Mouse (Mus musculus) testis, adult 2 months (tissue): Measurements from ENCODE around the gene Cplx3. TPM values are rescaled to one million over a fixed set of nuclear protein-coding genes. Genes with fewer than 3 reads are reported as not detected.

ENCODE experiments used
- H3K27ac ChIP-seq: fragments of 200-500 bp; 2 replicates; pipeline ENCODE4 v1.5.1; 2012; ENCODE audit warnings: low read depth, low read length; ENCODE audit not compliant: control insufficient read depth, insufficient read depth
- H3K27me3 ChIP-seq: fragments of 200-500 bp; 2 replicates; pipeline ENCODE4 v1.6.1; 2012; ENCODE audit warnings: mild to moderate bottlenecking, low read length, moderate library complexity; ENCODE audit not compliant: control insufficient read depth, insufficient read depth
- H3K36me3 ChIP-seq: fragments of 200-500 bp; 2 replicates; pipeline ENCODE4 v1.6.1; 2012; ENCODE audit warnings: mild to moderate bottlenecking, low read length; ENCODE audit not compliant: control insufficient read depth, insufficient read depth
- H3K4me1 ChIP-seq: fragments of 200-500 bp; 2 replicates; pipeline ENCODE4 v1.6.1; 2012; ENCODE audit warnings: low read length; ENCODE audit not compliant: control insufficient read depth, insufficient read depth
- H3K4me3 ChIP-seq: fragments of 200-500 bp; 2 replicates; pipeline ENCODE4 v1.5.1; 2012; ENCODE audit warnings: low read depth, mild to moderate bottlenecking, low read length, moderate library complexity, mixed read lengths; ENCODE audit not compliant: control insufficient read depth
- CTCF ChIP-seq: fragments of 200-500 bp; IDR thresholded peaks from 2 replicates; pipeline ENCODE4 v1.5.1; 2012; ENCODE audit warnings: low read depth, mild to moderate bottlenecking, inconsistent platforms, low read length, moderate library complexity; ENCODE audit not compliant: control insufficient read depth, insufficient read depth, insufficient replicate concordance
- POLR2A ChIP-seq: fragments of 200-500 bp; IDR thresholded peaks from 2 replicates; pipeline ENCODE4 v1.6.1; 2012; ENCODE audit warnings: low read depth, mild to moderate bottlenecking, inconsistent platforms, low read length, moderate library complexity; ENCODE audit not compliant: control insufficient read depth
- polyA plus RNA-seq: library from polyadenylated mRNA; depleted of rRNA; stranded (reverse); fragments of >200 nt; gene quantifications from 2 replicates; pipeline ENCODE4 v1.2.3, GENCODE M21; 2012

Gene Cplx3
- polyA plus RNA-seq, 1 experiment: 0.16 TPM

- Histone ChIP-seq H3K4me1 (peaks cover 8% of the 10 kb centered on the region), H3K27me3 (no peaks in the 10 kb centered on the region), H3K36me3 (no peaks in the 10 kb centered on the region), H3K27ac (no peak overlapping the region), H3K4me3 (no peak overlapping the region)
- TF ChIP-seq POLR2A: no peak
- no peak for TF ChIP-seq CTCF
Measured at GRCm38 (mm10) chr9:57600620-57601352, 5.3 kb downstream of the Cplx3 start.

- no peaks in the 10 kb centered on the region for H3K36me3 ChIP-seq
- H3K27ac ChIP-seq: no peak overlapping the region
- H3K4me1 ChIP-seq: peaks cover 8% of the 10 kb centered on the region
- no peak overlapping the region for H3K4me3 ChIP-seq
- no peak for TF ChIP-seq CTCF
- TF ChIP-seq POLR2A: no peak
- H3K27me3 ChIP-seq: no peaks in the 10 kb centered on the region
Measured at GRCm38 (mm10) chr9:57598851-57599563, 7.1 kb downstream of the Cplx3 start.

- Histone ChIP-seq H3K27me3 (no peaks in the 10 kb centered on the region), H3K4me3 (no peak overlapping the region), H3K36me3 (no peaks in the 10 kb centered on the region), H3K4me1 (peaks cover 8% of the 10 kb centered on the region), H3K27ac (no peak overlapping the region)
- TF ChIP-seq CTCF (no peak), POLR2A (no peak)
Measured at GRCm38 (mm10) chr9:57597929-57598382, 8.1 kb downstream of the Cplx3 start.

- Histone ChIP-seq H3K4me3 (no peak overlapping the region), H3K27ac (no peak overlapping the region), H3K4me1 (peaks cover 6% of the 10 kb centered on the region), H3K27me3 (no peaks in the 10 kb centered on the region), H3K36me3 (no peaks in the 10 kb centered on the region)
- no peak for TF ChIP-seq POLR2A
- no peak for TF ChIP-seq CTCF
Measured at GRCm38 (mm10) chr9:57597265-57597664, 8.8 kb downstream of the Cplx3 start.

DNA sequence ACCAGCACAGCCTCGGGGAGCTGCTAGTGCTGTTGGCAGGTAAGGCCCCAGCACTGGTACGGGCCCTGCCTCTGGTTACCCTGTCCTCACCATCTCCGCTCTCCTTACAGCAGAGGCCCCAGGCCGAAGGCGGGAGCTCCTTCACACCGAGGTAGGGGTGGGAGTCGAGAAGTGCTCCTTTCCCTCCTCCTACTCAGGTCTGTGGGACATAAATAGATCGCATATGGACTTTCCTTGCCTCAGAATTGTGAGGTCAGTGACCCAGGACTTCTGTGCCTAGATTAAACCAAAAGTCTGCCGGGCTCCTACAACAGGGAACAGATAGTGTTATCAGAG, 11.9 kb downstream of the Cplx3 start:
- H3K27me3 ChIP-seq: no peaks in the 10 kb centered on the region
- H3K4me1 ChIP-seq: peaks cover 2% of the 10 kb centered on the region
- H3K36me3 ChIP-seq: no peaks in the 10 kb centered on the region
- no peak overlapping the region for H3K27ac ChIP-seq
- TF ChIP-seq CTCF (no peak), POLR2A (no peak)
- no peak overlapping the region for H3K4me3 ChIP-seq

- no peaks in the 10 kb centered on the region for H3K27me3 ChIP-seq
- H3K36me3 ChIP-seq: no peaks in the 10 kb centered on the region
- H3K4me1 ChIP-seq: peaks cover 5% of the 10 kb centered on the region
- TF ChIP-seq CTCF: no peak
- TF ChIP-seq POLR2A: 0 out of 2 replicates have a peak, but pooled peaks have one; percentile 29
- H3K27ac ChIP-seq: no peak overlapping the region
- H3K4me3 ChIP-seq: no peak overlapping the region
Measured at GRCm38 (mm10) chr9:57593454-57594173, 12.5 kb downstream of the Cplx3 start.

DNA sequence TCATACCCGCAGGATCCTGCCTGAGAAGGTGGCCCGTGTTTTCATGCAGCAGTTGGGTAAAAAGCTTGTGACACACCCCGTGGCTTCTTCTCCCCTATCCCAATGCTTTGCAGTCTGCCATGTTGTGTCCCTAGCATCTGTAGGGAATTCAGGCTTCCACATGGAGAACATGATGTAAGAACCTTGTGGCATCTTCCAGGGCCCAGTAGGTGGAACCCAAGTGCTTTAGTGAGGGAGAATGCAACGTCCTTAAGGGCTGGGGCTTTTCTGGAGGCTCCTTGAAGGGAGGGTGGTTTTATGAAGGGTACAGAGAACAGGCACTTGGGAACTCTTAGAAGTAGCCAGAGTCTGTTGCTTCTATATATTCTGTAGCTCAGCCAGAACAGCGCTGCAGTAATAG, 15.4 kb downstream of the Cplx3 start:
- Histone ChIP-seq H3K27me3 (no peaks in the 10 kb centered on the region), H3K4me1 (peaks cover 5% of the 10 kb centered on the region), H3K27ac (no peak overlapping the region), H3K4me3 (no peak overlapping the region), H3K36me3 (no peaks in the 10 kb centered on the region)
- TF ChIP-seq POLR2A (no peak), CTCF (no peak)
